Mouse (Mus musculus) forebrain, embryonic 11.5 days (tissue): ENCODE measurements around the gene Cdh4. TPM values are rescaled to one million over a fixed set of nuclear protein-coding genes. Genes with fewer than 3 reads are reported as not detected.

Experiments used
- ATAC-seq: fragments of 200-750 bp; cut with Nextera tagmentation; replicated peaks from 2 replicates; pipeline ENCODE4 v1.8.0; 2017; ENCODE audit warnings: moderate TSS enrichment; ENCODE audit not compliant: low FRiP score
- DNase-seq: peaks from one replicate; pipeline ENCODE4 v3.0.0-alpha.2; 2017; ENCODE audit warnings: low spot score
- H3K27ac ChIP-seq: fragments of 300-500 bp; sonication (generic); 2 replicates; pipeline ENCODE4 v1.5.1; 2014; ENCODE audit warnings: low read depth, low read length
- H3K27me3 ChIP-seq: fragments of 300-500 bp; sonication (generic); 2 replicates; pipeline ENCODE4 v1.6.1; 2014; ENCODE audit warnings: mild to moderate bottlenecking, low read length, mixed read lengths; ENCODE audit not compliant: control insufficient read depth, insufficient read depth
- H3K36me3 ChIP-seq: fragments of 300-500 bp; sonication (generic); 2 replicates; pipeline ENCODE4 v1.6.1; 2014; ENCODE audit warnings: mild to moderate bottlenecking, low read length, moderate library complexity, mixed read lengths; ENCODE audit not compliant: control insufficient read depth, insufficient read depth
- H3K4me1 ChIP-seq: fragments of 300-500 bp; sonication (generic); replicated peaks from 2 replicates; pipeline ENCODE4 v1.6.1; 2014; ENCODE audit warnings: low read length, mixed read lengths; ENCODE audit not compliant: control insufficient read depth, insufficient read depth
- H3K4me2 ChIP-seq: fragments of 300-500 bp; sonication (generic); 2 replicates; pipeline ENCODE4 v1.6.1; 2014; ENCODE audit warnings: low read depth, mild to moderate bottlenecking, low read length, moderate library complexity, mixed read lengths; ENCODE audit not compliant: severe bottlenecking
- H3K4me3 ChIP-seq: fragments of 300-500 bp; sonication (generic); 2 replicates; pipeline ENCODE4 v1.5.1; 2014; ENCODE audit warnings: low read depth, low read length
- H3K9ac ChIP-seq: fragments of 300-500 bp; sonication (generic); 2 replicates; pipeline ENCODE4 v1.6.1; 2014; ENCODE audit warnings: low read length
- H3K9me3 ChIP-seq: fragments of 300-500 bp; sonication (generic); 2 replicates; pipeline ENCODE4 v1.6.1; 2016; ENCODE audit warnings: low read length, mixed read lengths; ENCODE audit not compliant: control insufficient read depth
- WGBS: fragments of 180-500 bp; shearing (Covaris S2); extraction: QIAGEN DNeasy Blood & Tissue Kit; methylation state at CpG from one replicate; pipeline ENCODE4 v1.1.7; 2014; 5-methylcytosine and 5-hydroxymethylcytosine counted together
- polyA plus RNA-seq: library from polyadenylated mRNA; unstranded; fragments of >200 nt; fragmentation: Nextera tagmentation; extraction: Ambion mirVana; gene quantifications from 2 replicates; pipeline ENCODE4 v1.2.1, GENCODE M21; 2014

Gene Cdh4
- polyA plus RNA-seq, 1 experiment from 2014 or later = 24.5 TPM

GRCm38 (mm10) chr2:179754776-179755175, 312.5 kb downstream of the Cdh4 start:
- no peak for ATAC-seq
- Histone ChIP-seq H3K36me3 (no peaks in the 10 kb centered on the region), H3K9me3 (no peaks in the 10 kb centered on the region), H3K27ac (no peak overlapping the region), H3K9ac (no peak overlapping the region), H3K4me1 (no peaks in the 10 kb centered on the region), H3K4me3 (no peak overlapping the region), H3K27me3 (no peaks in the 10 kb centered on the region), H3K4me2 (no peak overlapping the region)
- WGBS = 80% methylated on average over 11 of the region's 11 CpGs
- no peak for DNase-seq

DNA sequence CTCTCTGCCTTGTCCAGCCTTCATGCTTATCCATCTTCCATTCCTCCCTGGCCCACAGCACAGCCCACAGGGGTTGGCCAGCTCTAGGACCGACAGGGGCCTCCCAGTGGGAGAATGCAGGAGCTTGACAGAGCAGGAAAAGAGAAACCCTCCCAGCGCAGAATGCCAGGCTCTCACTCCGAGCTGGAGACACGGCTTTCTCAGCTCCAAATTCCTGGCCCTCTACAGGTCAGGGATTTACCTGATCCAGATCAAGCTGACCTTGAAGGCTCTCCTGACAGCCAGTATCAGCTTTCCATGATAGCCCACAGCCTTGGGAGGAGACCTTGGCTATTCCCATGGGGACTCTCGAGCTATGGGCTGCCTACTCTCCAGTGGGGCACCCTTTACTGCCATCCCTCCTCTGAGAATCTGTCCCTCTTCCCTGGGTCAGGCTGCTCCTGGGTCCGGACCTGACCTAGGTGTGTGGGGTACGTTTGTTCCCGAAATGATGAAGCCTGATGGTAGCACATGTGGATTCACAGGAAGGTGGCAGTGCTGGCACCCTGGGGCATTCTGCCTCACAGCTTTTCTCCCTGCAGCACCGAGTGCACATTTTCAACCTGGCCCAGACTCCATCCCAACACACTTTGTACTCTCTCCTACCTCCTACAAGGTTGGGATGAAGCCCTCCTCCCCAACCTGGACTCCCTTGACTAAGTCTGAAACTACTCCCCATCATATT, 319.6 kb downstream of the Cdh4 start:
- no peak overlapping the region for H3K4me3 ChIP-seq
- H3K9ac ChIP-seq = no peak overlapping the region
- WGBS = 57% methylated on average over 9 of the region's 9 CpGs
- no peaks in the 10 kb centered on the region for H3K9me3 ChIP-seq
- H3K27ac ChIP-seq = no peak overlapping the region
- no peak overlapping the region for H3K4me2 ChIP-seq
- no peak for ATAC-seq
- DNase-seq = no peak
- H3K4me1 ChIP-seq = peaks cover 9% of the 10 kb centered on the region; the same call in 1 of the 2 replicates
- no peaks in the 10 kb centered on the region for H3K36me3 ChIP-seq
- no peaks in the 10 kb centered on the region for H3K27me3 ChIP-seq

- Histone ChIP-seq H3K4me2 (no peak overlapping the region), H3K4me3 (no peak overlapping the region), H3K36me3 (no peaks in the 10 kb centered on the region), H3K4me1 (peaks cover 14% of the 10 kb centered on the region), H3K9me3 (no peaks in the 10 kb centered on the region), H3K27me3 (no peaks in the 10 kb centered on the region), H3K27ac (no peak overlapping the region), H3K9ac (no peak overlapping the region)
- no peak for ATAC-seq
- WGBS = 73% methylated on average over 13 of the region's 13 CpGs
- no peak for DNase-seq
Observed at GRCm38 (mm10) chr2:179762521-179763305, 320.5 kb downstream of the Cdh4 start.

DNA sequence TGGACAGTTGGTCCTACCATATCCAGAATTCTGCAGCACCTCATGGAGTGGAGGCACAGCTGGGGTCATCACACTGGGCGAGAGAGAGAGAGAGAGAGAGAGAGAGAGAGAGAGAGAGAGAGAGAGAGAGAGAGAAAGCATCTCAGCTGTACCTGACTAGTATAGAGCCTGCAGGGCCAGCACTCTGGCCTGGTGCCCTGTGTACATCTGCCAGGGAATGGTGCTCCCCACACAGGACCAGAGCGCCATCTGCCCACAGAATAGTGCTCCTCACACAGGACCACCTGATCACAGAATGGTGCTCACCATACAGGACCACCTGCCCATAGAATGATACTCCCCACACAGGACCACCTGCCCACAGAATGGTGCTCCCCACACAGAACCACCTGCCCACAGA, 322.2 kb downstream of the Cdh4 start:
- H3K4me1 ChIP-seq = peaks cover 18% of the 10 kb centered on the region

DNA sequence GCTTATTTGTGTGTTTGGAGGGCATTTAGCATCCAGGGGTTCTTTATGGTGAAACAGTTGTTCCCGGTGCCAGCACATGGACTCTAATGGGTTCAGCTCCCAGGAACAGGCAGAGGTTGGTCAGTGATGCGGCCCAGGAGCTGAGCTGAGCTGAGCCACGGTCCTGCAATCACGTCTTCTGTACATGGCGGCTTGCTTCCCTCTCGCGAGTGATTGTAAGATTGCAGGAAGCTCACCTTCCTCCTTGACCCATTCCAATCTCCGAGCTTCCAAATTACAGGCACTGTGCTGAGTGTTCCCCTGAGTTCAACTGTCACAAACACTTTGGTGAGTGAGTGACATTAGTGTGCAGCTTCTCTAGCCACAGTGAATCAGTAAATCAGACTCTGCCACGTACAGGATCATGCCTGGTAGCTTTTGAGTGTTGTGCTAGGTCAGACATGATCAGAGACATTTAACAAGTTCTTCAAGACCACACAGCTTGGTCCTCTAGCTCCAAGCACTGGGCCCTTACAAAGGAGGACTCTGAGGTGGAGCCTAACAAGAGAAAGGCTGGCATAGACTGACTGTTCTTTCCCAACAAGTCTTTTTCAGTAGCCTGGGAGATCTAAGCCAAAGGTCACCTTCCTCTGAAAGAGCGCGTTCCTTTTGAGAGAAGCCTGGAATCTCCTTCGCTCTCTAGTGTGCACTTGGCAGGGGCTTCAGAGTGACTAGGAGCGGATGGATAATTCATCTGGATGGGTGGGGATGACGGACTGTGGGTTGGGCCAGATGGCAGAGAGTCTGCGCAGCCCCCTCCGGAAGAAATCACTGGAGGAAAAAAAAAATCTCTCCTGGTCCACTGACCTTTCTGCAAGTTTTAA, 324.7 kb downstream of the Cdh4 start:
- Histone ChIP-seq H3K9me3 (no peaks in the 10 kb centered on the region), H3K36me3 (no peaks in the 10 kb centered on the region), H3K9ac (no peak overlapping the region), H3K4me2 (peak overlapping the region; percentile 35; the same call in 1 of the 2 replicates), H3K27me3 (no peaks in the 10 kb centered on the region), H3K4me3 (no peak overlapping the region), H3K27ac (peak overlapping the region; percentile 31; the same call in 1 of the 2 replicates), H3K4me1 (peaks cover 16% of the 10 kb centered on the region)
- ATAC-seq (peak; percentile 50; the same call in 1 of the 2 replicates), DNase-seq (no peak)
- WGBS = 18% methylated on average over 16 of the region's 16 CpGs

More for the DNA sequence above, 322.2 kb downstream of the Cdh4 start:
- Histone ChIP-seq H3K4me2 (no peak overlapping the region), H3K9ac (no peak overlapping the region), H3K36me3 (no peaks in the 10 kb centered on the region), H3K27ac (no peak overlapping the region), H3K27me3 (no peaks in the 10 kb centered on the region), H3K9me3 (no peaks in the 10 kb centered on the region), H3K4me3 (no peak overlapping the region)
- ATAC-seq (no peak), DNase-seq (no peak)
- 86% methylated on average over 1 of the region's 2 CpGs for WGBS

DNA sequence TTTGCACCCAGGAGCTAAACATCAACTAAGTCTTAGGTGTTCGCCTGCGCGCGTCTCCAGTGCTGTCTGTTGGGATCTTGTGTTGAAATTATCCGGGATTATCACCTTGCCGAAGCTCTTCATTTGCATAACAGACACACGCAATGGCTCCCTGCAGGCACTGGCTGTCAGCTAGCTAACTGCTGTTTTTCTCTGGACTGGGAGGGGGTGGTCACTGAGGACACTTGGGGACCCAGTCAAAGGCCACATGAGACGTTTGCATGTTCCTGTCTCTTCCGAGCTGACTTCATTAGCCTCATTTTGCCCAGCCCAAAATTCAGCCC, 325.3 kb downstream of the Cdh4 start:
- Histone ChIP-seq H3K27me3 (no peaks in the 10 kb centered on the region), H3K9me3 (no peaks in the 10 kb centered on the region), H3K4me2 (peak overlapping the region; percentile 35; the same call in 1 of the 2 replicates), H3K4me1 (peaks cover 15% of the 10 kb centered on the region), H3K4me3 (no peak overlapping the region), H3K9ac (no peak overlapping the region), H3K27ac (no peak overlapping the region), H3K36me3 (no peaks in the 10 kb centered on the region)
- WGBS = 4% methylated on average over 9 of the region's 9 CpGs
- ATAC-seq = peak; percentile 23; the same call in 1 of the 2 replicates
- DNase-seq = no peak

DNA sequence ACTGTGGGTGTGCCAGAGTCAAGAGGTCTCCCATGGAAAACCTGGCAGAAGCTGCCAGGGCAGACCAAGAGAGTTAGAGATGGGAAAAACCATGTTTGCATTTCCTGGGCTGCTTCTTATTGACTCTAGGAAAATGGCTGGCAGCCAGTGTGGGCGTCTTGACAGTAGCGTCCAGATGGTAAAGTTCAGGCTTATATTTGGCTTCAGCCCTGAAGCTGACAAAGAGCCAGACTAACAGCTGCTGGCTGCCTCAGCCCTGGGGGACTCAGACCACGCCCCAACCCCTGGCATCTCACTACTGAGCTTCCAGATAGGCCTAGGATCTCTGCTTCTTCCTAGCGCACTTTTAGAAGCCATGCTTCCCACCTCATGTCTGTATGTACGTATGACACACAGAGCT, 326.9 kb downstream of the Cdh4 start:
- no peak for DNase-seq
- Histone ChIP-seq H3K4me2 (no peak overlapping the region), H3K4me3 (no peak overlapping the region), H3K9ac (no peak overlapping the region), H3K36me3 (no peaks in the 10 kb centered on the region), H3K9me3 (no peaks in the 10 kb centered on the region), H3K27me3 (no peaks in the 10 kb centered on the region), H3K4me1 (peaks cover 18% of the 10 kb centered on the region), H3K27ac (no peak overlapping the region)
- WGBS = 83% methylated on average over 5 of the region's 5 CpGs
- no peak for ATAC-seq

GRCm38 (mm10) chr2:179769943-179770342, 327.7 kb downstream of the Cdh4 start:
- Histone ChIP-seq H3K9me3 (no peaks in the 10 kb centered on the region), H3K4me2 (no peak overlapping the region), H3K36me3 (no peaks in the 10 kb centered on the region), H3K27me3 (no peaks in the 10 kb centered on the region), H3K27ac (no peak overlapping the region), H3K4me1 (peaks cover 18% of the 10 kb centered on the region), H3K4me3 (no peak overlapping the region), H3K9ac (no peak overlapping the region)
- ATAC-seq (no peak), DNase-seq (no peak)
- WGBS = 84% methylated on average over 8 of the region's 8 CpGs
